In genomic region chr3:61396728-61397127, GRCm38 (mm10) we compare ENCODE assay signal across 17 mouse cellular contexts. TPM values are rescaled to one million over a fixed set of nuclear protein-coding genes. Genes with fewer than 3 reads are reported as not detected.
A peak's percentile ranks its signal among the peaks of the same experiment; 100 is the strongest.
DNase-seq lines count a peak whose midpoint lies in the region; ATAC-seq and TF ChIP-seq lines count a peak whose summit lies in the region.
"Had no signal": no experiment of that assay in that cellular context is flagged by ENCODE, and none has a peak within 500 bp of the region (broad histone marks: within the 10 kb centered on the region; RNA-seq: fewer than 3 reads in every experiment).

No protein-coding gene starts in this region.

- no peaks in the 10 kb centered on the region for H3K36me3 ChIP-seq in liver, adult 2 months (ENCODE audit: control insufficient read depth, insufficient read depth, low read length)
- no peaks in the 10 kb centered on the region for H3K36me3 ChIP-seq in liver, embryonic 12.5 days
- no peaks in the 10 kb centered on the region for H3K36me3 ChIP-seq in midbrain, embryonic 15.5 days (replicated peaks)

- H3K9ac ChIP-seq in liver, adult 2 months (ENCODE audit: low read depth, low read length), result no peak overlapping the region
- no peak overlapping the region for H3K9ac ChIP-seq in liver, embryonic 12.5 days
- H3K9ac ChIP-seq in midbrain, embryonic 15.5 days, result no peak overlapping the region
- H3K9ac ChIP-seq: lung, embryonic 14.5 days had no signal

- no peak overlapping the region for H3K27ac ChIP-seq in liver, adult 2 months (replicated peaks; ENCODE audit: insufficient read depth, low read depth, low read length)
- no peak overlapping the region for H3K27ac ChIP-seq in liver, embryonic 12.5 days
- H3K27ac ChIP-seq in embryonic fibroblast, embryonic 13.5 days (ENCODE audit: insufficient read depth, low read length), result peak overlapping the region; percentile 26; the same call in 1 of the 2 replicates
- H3K27ac ChIP-seq in midbrain, embryonic 15.5 days, result no peak overlapping the region
- H3K27ac ChIP-seq: left cerebral cortex, adult 2 months had no signal

- TF ChIP-seq POLR2A in liver, adult 2 months (IDR thresholded peaks at IDR 0.05; ENCODE audit: extremely low read depth, insufficient read depth, low read length), result no peak
- no peak for TF ChIP-seq POLR2A in embryonic fibroblast, embryonic 13.5 days (IDR thresholded peaks at IDR 0.05; ENCODE audit: low read depth, low read length)

- no peaks in the 10 kb centered on the region for H3K79me2 ChIP-seq in liver, adult 2 months (ENCODE audit: control insufficient read depth, insufficient read depth, low read length)

- H3K4me2 ChIP-seq in liver, embryonic 12.5 days, result no peak overlapping the region
- H3K4me2 ChIP-seq in midbrain, embryonic 15.5 days, result no peak overlapping the region
- H3K4me2 ChIP-seq: lung, embryonic 14.5 days had no signal

- no peaks in the 10 kb centered on the region for H3K9me3 ChIP-seq in liver, embryonic 12.5 days (replicated peaks)
- no peaks in the 10 kb centered on the region for H3K9me3 ChIP-seq in midbrain, embryonic 15.5 days

- H3K4me1 ChIP-seq in liver, adult 2 months (ENCODE audit: control insufficient read depth, insufficient read depth, low read length), result no peaks in the 10 kb centered on the region
- H3K4me1 ChIP-seq in liver, embryonic 12.5 days, result peaks cover 25% of the 10 kb centered on the region
- H3K4me1 ChIP-seq in embryonic fibroblast, embryonic 13.5 days (ENCODE audit: control insufficient read depth, insufficient read depth, low read length), result peaks cover 30% of the 10 kb centered on the region
- peaks cover 7% of the 10 kb centered on the region for H3K4me1 ChIP-seq in midbrain, embryonic 15.5 days

- H3K4me3 ChIP-seq in liver, adult 2 months (ENCODE audit: insufficient read depth, low read depth, low read length), result no peak overlapping the region
- no peak overlapping the region for H3K4me3 ChIP-seq in liver, embryonic 12.5 days
- H3K4me3 ChIP-seq in embryonic fibroblast, embryonic 13.5 days (ENCODE audit: insufficient read depth, low read length), result no peak overlapping the region
- no peak overlapping the region for H3K4me3 ChIP-seq in midbrain, embryonic 15.5 days
- H3K4me3 ChIP-seq: erythroblast, embryonic 14.5 days; left cerebral cortex, adult 2 months had no signal

- no peak for ATAC-seq in liver, embryonic 12.5 days
- peak; percentile 53 for ATAC-seq in midbrain, embryonic 15.5 days (replicated peaks)

- 92% methylated on average over 2 of the region's 2 CpGs for WGBS in liver, adult 2 months
- 69% methylated on average over 2 of the region's 2 CpGs for WGBS in liver, embryonic 12.5 days (ENCODE audit: insufficient replicate concordance)
- WGBS in midbrain, embryonic 15.5 days, result 16% methylated on average over 2 of the region's 2 CpGs

- TF ChIP-seq CTCF in liver, adult 2 months (IDR thresholded peaks at IDR 0.05; ENCODE audit: low read depth, low read length), result no peak
- TF ChIP-seq CTCF in embryonic fibroblast, embryonic 13.5 days (IDR thresholded peaks at IDR 0.05; ENCODE audit: borderline replicate concordance, insufficient read depth, low read length), result no peak

- H3K27me3 ChIP-seq in liver, adult 2 months (ENCODE audit: control insufficient read depth, insufficient read depth, low read length), result no peaks in the 10 kb centered on the region
- H3K27me3 ChIP-seq in liver, embryonic 12.5 days (replicated peaks), result no peaks in the 10 kb centered on the region
- no peaks in the 10 kb centered on the region for H3K27me3 ChIP-seq in midbrain, embryonic 15.5 days (replicated peaks)

- intact Hi-C loops in heart, postnatal 36 days (cut with DNase I), result no loop called here

- peak; percentile 9 for DNase-seq in embryo, embryonic 10 days (ENCODE audit: low spot score)
- DNase-seq in embryo, embryonic 9.5 days (ENCODE audit: extremely low spot score), result no peak
- peak; percentile 23 for DNase-seq in liver, adult 2 months (ENCODE audit: extremely low read depth, low read depth, low spot score)
- DNase-seq in layer of hippocampus, adult 8-10 months (ENCODE audit: low spot score in 2 of 2), result no peak
- no peak for DNase-seq in heart, postnatal 36 days
- DNase-seq: adrenal gland, postnatal 25 days; cerebellum, adult 18-20 months; embryo, embryonic 11 days; heart, adult 18-20 months; kidney, adult 18-20 months; lung, embryonic 14.5 days; right cerebral cortex, adult 18-20 months had no signal

RNA-seq across cellular contexts. Expression of gene B430305J03Rik, which starts 31.0 kb away (rescaled TPM):
- under 0.01 TPM in 2 replicates for total RNA-seq in liver, adult 2 months (2014; rRNA removed)
- polyA plus RNA-seq in liver, adult 2 months (2012; rRNA removed), result 0.04 and 0.05 TPM in 2 replicates
- not detected in 2 replicates for polyA plus RNA-seq in liver, embryonic 12.5 days (2016; fragmentation: Nextera tagmentation; extraction: Ambion mirVana)
- 0.40 and 0.74 TPM in 2 replicates for polyA plus RNA-seq in embryonic fibroblast, embryonic 13.5 days (2011; ENCODE audit: insufficient read length, low read depth, missing spikeins)
- not detected in 2 replicates for polyA plus RNA-seq in midbrain, embryonic 15.5 days (2015; fragmentation: Nextera tagmentation; extraction: Ambion mirVana)
- 1 to 10 TPM; 2.7 to 3.3 (median 3.2) TPM for total RNA-seq in layer of hippocampus, adult 8-10 months (2022)
- total RNA-seq in heart, postnatal 36 days (2021), result under 1 TPM in 1 of 2 experiments, not detected in 1; 0.05 TPM
- polyA plus RNA-seq: erythroblast, embryonic 14.5 days; lung, embryonic 14.5 days had no signal

RNA-seq across cellular contexts. Expression of gene Rap2b, which starts 35.3 kb away (rescaled TPM):
- 0.92 and 1.0 TPM in 2 replicates for total RNA-seq in liver, adult 2 months (2014; rRNA removed)
- 0.46 and 0.71 TPM in 2 replicates for polyA plus RNA-seq in liver, adult 2 months (2012; rRNA removed)
- polyA plus RNA-seq in liver, embryonic 12.5 days (2016; fragmentation: Nextera tagmentation; extraction: Ambion mirVana), result 5.6 and 5.8 TPM in 2 replicates
- polyA plus RNA-seq in embryonic fibroblast, embryonic 13.5 days (2011; ENCODE audit: insufficient read length, low read depth, missing spikeins), result 18.1 and 18.8 TPM in 2 replicates
- 10.9 and 11.0 TPM in 2 replicates for polyA plus RNA-seq in midbrain, embryonic 15.5 days (2015; fragmentation: Nextera tagmentation; extraction: Ambion mirVana)
- total RNA-seq in layer of hippocampus, adult 8-10 months (2022), result 10 to 100 TPM; 36.6 to 41.1 (median 39.6) TPM
- 1 to 10 TPM; 3.2 to 3.4 TPM for total RNA-seq in heart, postnatal 36 days (2021)

Comparison
In these comparisons a context has a peak if more than half of its experiments do, and no peak if none do; other contexts are left out.
1. DNase-seq: peak in embryo, embryonic 10 days (single experiment) and liver, adult 2 months (single experiment); none in embryo, embryonic 9.5 days (single experiment), layer of hippocampus, adult 8-10 months (0 of 2) and heart, postnatal 36 days (0 of 2).